Mouse (Mus musculus) frontal cortex, postnatal 25 days (tissue): ENCODE data around the gene Engase.

ENCODE experiments used
- DNase-seq, 2 experiments: peaks; one replicate each; pipeline ENCODE4 v3.0.0; 2022; ENCODE audit warnings: low spot score in 2 of 2

The Engase gene

GRCm38 (mm10) chr11:118520932-118521331 lies 44.3 kb downstream of the Engase start:
- DNase-seq = no peak

DNA sequence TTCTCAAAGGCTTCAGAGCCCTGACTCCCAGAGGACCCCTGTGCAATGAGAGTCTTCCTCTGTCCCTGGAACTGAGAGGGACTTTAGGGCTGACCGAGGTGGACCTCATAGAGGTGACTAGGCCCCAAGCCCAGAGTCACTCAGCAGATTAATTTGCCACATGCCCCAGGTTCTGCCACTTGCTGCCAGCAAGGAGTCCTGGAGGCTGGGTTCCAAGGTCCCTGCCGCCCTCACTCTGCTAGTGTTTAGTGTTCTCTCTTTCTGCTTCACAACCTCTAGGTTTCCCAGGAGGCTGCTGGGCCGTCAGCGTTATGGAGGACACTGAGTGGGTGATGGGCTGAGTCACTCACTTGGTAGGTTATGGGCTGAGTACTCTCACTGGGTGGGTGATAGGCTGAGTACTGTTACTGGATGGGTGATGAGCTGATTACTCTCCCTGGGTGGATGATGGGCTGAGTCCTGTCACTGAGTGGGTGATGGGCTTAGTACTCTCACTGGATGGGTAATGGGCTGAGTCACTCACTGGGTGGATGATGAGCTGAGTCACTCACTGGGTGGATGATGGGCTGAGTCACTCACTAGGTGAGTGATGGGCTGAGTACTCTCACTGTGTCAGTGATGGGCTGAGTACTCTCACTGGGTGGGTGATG lies 47.0 kb downstream of the Engase start:
- peak in 1 of 2 experiments; percentile 24 for DNase-seq

GRCm38 (mm10) chr11:118525059-118525458 lies 48.4 kb downstream of the Engase start:
- DNase-seq = no peak

DNA sequence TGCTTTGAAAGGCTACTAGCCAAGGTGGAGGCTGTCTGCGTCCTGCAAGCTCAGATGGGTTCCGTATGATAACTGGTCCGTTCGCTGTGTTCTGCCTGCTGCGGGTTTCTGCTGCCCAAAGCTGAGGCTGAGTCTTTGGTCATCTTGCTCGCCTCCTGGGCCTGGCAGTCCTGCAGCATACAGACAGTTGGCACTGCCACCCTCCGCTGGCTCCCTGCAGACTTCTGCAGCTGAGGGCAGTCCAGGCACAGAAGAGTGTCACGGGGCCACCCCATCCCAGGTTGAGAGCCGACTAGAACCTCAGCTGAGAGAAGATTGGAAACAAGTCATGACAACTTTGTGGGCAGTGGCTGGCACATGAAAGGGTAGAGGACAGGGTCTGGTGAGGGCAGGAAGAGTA lies 52.1 kb downstream of the Engase start:
- no peak for DNase-seq

GRCm38 (mm10) chr11:118530313-118530712 lies 53.7 kb downstream of the Engase start:
- DNase-seq = no peak

- DNase-seq = no peak
Observed at GRCm38 (mm10) chr11:118534382-118535092, 57.9 kb downstream of the Engase start.

- no peak for DNase-seq
Observed at GRCm38 (mm10) chr11:118538008-118538407, 61.4 kb downstream of the Engase start.
